Mouse (Mus musculus): ENCODE results near the gene Pdgfra.

- TF ChIP-seq CTCF (IDR thresholded peaks at IDR 0.05; ENCODE audit: low read depth, low read length) (no peak), POLR2A (IDR thresholded peaks at IDR 0.05; ENCODE audit: borderline replicate concordance, low read depth, low read length) (no peak)
These were observed 17.4 kb upstream of the Pdgfra start for GRCm38 (mm10) chr5:75134681-75135080.

Measured in bone marrow macrophage, adult 2 months (primary cell).